ENCODE assay signal across 7 mouse cellular contexts in genomic region chr8:19784554-19785364, GRCm38 (mm10). TPM values are rescaled to one million over a fixed set of nuclear protein-coding genes. Genes with fewer than 3 reads are reported as not detected.
DNase-seq lines count a peak whose midpoint lies in the region; ATAC-seq lines count a peak whose summit lies in the region.
"Not testable (repeated sequence)": the region's sequence is repeated elsewhere in the genome, so short reads cannot be mapped to it uniquely, and the experiment has no call there.

No protein-coding gene starts in this region.

- peak overlapping the region; percentile 59 for H3K4me3 ChIP-seq in embryonic facial prominence, embryonic 11.5 days (ENCODE audit: low read depth, low read length)
- peak overlapping the region; percentile 61 for H3K4me3 ChIP-seq in limb, embryonic 10.5 days
- peak overlapping the region; percentile 50 for H3K4me3 ChIP-seq in midbrain, embryonic 13.5 days (replicated peaks)

- not testable (repeated sequence) for H3K4me1 ChIP-seq in embryonic facial prominence, embryonic 11.5 days (ENCODE audit: control insufficient read depth, insufficient read depth, low read length); limb, embryonic 10.5 days; midbrain, embryonic 13.5 days (replicated peaks)

- not testable (repeated sequence) for H3K36me3 ChIP-seq in embryonic facial prominence, embryonic 11.5 days (replicated peaks; ENCODE audit: control insufficient read depth, insufficient read depth, low read depth, low read length); limb, embryonic 10.5 days; midbrain, embryonic 13.5 days

- WGBS in embryonic facial prominence, embryonic 11.5 days = 15% methylated on average over 64 of the region's 71 CpGs
- 14% methylated on average over 71 of the region's 71 CpGs for WGBS in limb, embryonic 10.5 days
- 17% methylated on average over 71 of the region's 71 CpGs for WGBS in midbrain, embryonic 13.5 days

- peak; percentile 99 for DNase-seq in adrenal gland, postnatal 14 days
- DNase-seq in embryonic facial prominence, embryonic 11.5 days (ENCODE audit: low spot score) = peak; percentile 93
- peak; percentile 99 for DNase-seq in kidney, adult 11 months
- DNase-seq in limb, embryonic 10.5 days (ENCODE audit: low spot score) = peak; percentile 94
- peak; percentile 96 for DNase-seq in spleen, adult 12 weeks (ENCODE audit: low spot score)

- peak overlapping the region; percentile 89 for H3K9ac ChIP-seq in embryonic facial prominence, embryonic 11.5 days (replicated peaks; ENCODE audit: low read length)
- peak overlapping the region; percentile 76 for H3K9ac ChIP-seq in midbrain, embryonic 13.5 days (replicated peaks)

- H3K27ac ChIP-seq in embryonic facial prominence, embryonic 11.5 days (replicated peaks; ENCODE audit: low read depth, low read length) = peak overlapping the region; percentile 52; the same call in 1 of the 2 replicates
- H3K27ac ChIP-seq in limb, embryonic 10.5 days = peak overlapping the region; percentile 94
- peak overlapping the region; percentile 84 for H3K27ac ChIP-seq in midbrain, embryonic 13.5 days

- not testable (repeated sequence) for H3K27me3 ChIP-seq in embryonic facial prominence, embryonic 11.5 days (ENCODE audit: control insufficient read depth, insufficient read depth, low read length); limb, embryonic 10.5 days (ENCODE audit: low read depth, poor library complexity, severe bottlenecking); midbrain, embryonic 13.5 days

- peak; percentile 100 for ATAC-seq in embryonic facial prominence, embryonic 11.5 days (replicated peaks; ENCODE audit: insufficient number of reproducible peaks, low FRiP score, low TSS enrichment, low read depth)
- ATAC-seq in granulocyte monocyte progenitor cell, adult 5-6 weeks (replicated peaks; ENCODE audit: poor library complexity, severe bottlenecking) = peak; percentile 100
- peak; percentile 100 for ATAC-seq in midbrain, embryonic 13.5 days

- H3K9me3 ChIP-seq in embryonic facial prominence, embryonic 11.5 days (replicated peaks; ENCODE audit: control insufficient read depth, low read length); limb, embryonic 10.5 days (replicated peaks); midbrain, embryonic 13.5 days: not testable (repeated sequence)

- peak overlapping the region; percentile 33 for H3K4me2 ChIP-seq in embryonic facial prominence, embryonic 11.5 days (ENCODE audit: low read depth, low read length)
- H3K4me2 ChIP-seq in midbrain, embryonic 13.5 days (replicated peaks) = peak overlapping the region; percentile 52

RNA-seq across cellular contexts. Expression of gene 4930467E23Rik, which starts 55.4 kb away (rescaled TPM):
- total RNA-seq in adrenal gland, postnatal 14 days (2021) = 0.15 and 0.30 TPM in 2 replicates
- not detected in 2 replicates for polyA plus RNA-seq in embryonic facial prominence, embryonic 11.5 days (2014; fragmentation: Nextera tagmentation; extraction: Ambion mirVana)
- not detected in 2 replicates for total RNA-seq in granulocyte monocyte progenitor cell, adult 5-6 weeks (2014; fragmentation: Nextera tagmentation)
- not detected in 2 replicates for total RNA-seq in granulocyte monocyte progenitor cell, adult 5-6 weeks (2017)
- polyA plus RNA-seq in limb, embryonic 10.5 days (2016; fragmentation: Nextera tagmentation; extraction: Ambion mirVana) = not detected in 2 replicates
- not detected in 2 replicates for polyA plus RNA-seq in midbrain, embryonic 13.5 days (2015; fragmentation: Nextera tagmentation; extraction: Ambion mirVana)

Comparison
In these comparisons a context has a peak if more than half of its experiments do, and no peak if none do; other contexts are left out.
1. Peak in every context shown above with its lines: DNase-seq, ATAC-seq, H3K4me3 ChIP-seq and H3K27ac ChIP-seq.